In genomic region chr19:42820109-42820508, GRCm38 (mm10) we compare ENCODE assay signal across 23 mouse cellular contexts.
"Had no signal": no experiment of that assay in that cellular context is flagged by ENCODE, and none has a peak within 500 bp of the region (broad histone marks: within the 10 kb centered on the region; RNA-seq: fewer than 3 reads in every experiment).

No protein-coding gene starts in this region.

- H3K4me3 ChIP-seq: heart, adult 2 months; heart, embryonic 13.5 days; heart, embryonic 15.5 days; hindbrain, embryonic 10.5 days; hindbrain, embryonic 12.5 days; intestine, embryonic 15.5 days; layer of hippocampus, adult 2 months; left cerebral cortex, adult 2 months; limb, embryonic 10.5 days; limb, embryonic 12.5 days had no signal

- DNase-seq: gastrocnemius, postnatal 14 days; gastrocnemius, postnatal 36 days; heart, adult 2 months; heart, postnatal 4 days; kidney, adult 18-20 months; kidney, adult 8-10 months; kidney, postnatal 10 days; kidney, postnatal 25 days; kidney, postnatal 4 days; liver had no signal

- H3K4me1 ChIP-seq: heart, embryonic 13.5 days; heart, embryonic 15.5 days; hindbrain, embryonic 10.5 days; hindbrain, embryonic 12.5 days; intestine, embryonic 15.5 days had no signal

- H3K27ac ChIP-seq: heart, adult 2 months; heart, embryonic 13.5 days; heart, embryonic 15.5 days; hindbrain, embryonic 10.5 days; hindbrain, embryonic 12.5 days; hindbrain, embryonic 14.5 days; intestine, embryonic 15.5 days; layer of hippocampus, adult 2 months; left cerebral cortex, adult 2 months; limb, embryonic 10.5 days; limb, embryonic 12.5 days had no signal

- H3K36me3 ChIP-seq: heart, embryonic 13.5 days; heart, embryonic 15.5 days; hindbrain, embryonic 10.5 days; hindbrain, embryonic 12.5 days; intestine, embryonic 15.5 days; limb, embryonic 10.5 days; limb, embryonic 12.5 days had no signal

- ATAC-seq: hindbrain, embryonic 16.5 days; inflammation-experienced regulatory T-cells, adult 6 months; intestine, embryonic 15.5 days; intestine, postnatal 0 days had no signal

- H3K27me3 ChIP-seq: heart, embryonic 13.5 days; heart, embryonic 15.5 days; hindbrain, embryonic 12.5 days; intestine, embryonic 15.5 days; limb, embryonic 12.5 days had no signal
